Mouse (Mus musculus): ENCODE measurements around the gene Wnt1. TPM values are rescaled to one million over a fixed set of nuclear protein-coding genes. Genes with fewer than 3 reads are reported as not detected.

Gene Wnt1
- polyA plus RNA-seq, 1 experiment from 2014 or later, result not detected

Other genes with a start within 250 kb of the Wnt1 start
- 51.4 and 56.3 TPM in 2 replicates for gene Ccnt1, start 218.9 kb upstream of the Wnt1 start, polyA plus RNA-seq (2015; fragmentation: Nextera tagmentation; extraction: Ambion mirVana)
- not detected in 2 replicates for gene 4930415O20Rik, start 218.9 kb upstream of the Wnt1 start, polyA plus RNA-seq (2015; fragmentation: Nextera tagmentation; extraction: Ambion mirVana)
- gene Adcy6, start 179.8 kb upstream of the Wnt1 start, polyA plus RNA-seq (2015; fragmentation: Nextera tagmentation; extraction: Ambion mirVana), result 22.4 and 23.2 TPM in 2 replicates
- gene Cacnb3, start 159.0 kb upstream of the Wnt1 start, polyA plus RNA-seq (2015; fragmentation: Nextera tagmentation; extraction: Ambion mirVana), result 26.7 and 27.2 TPM in 2 replicates
- 22.5 and 22.9 TPM in 2 replicates for gene Ddx23, start 127.0 kb upstream of the Wnt1 start, polyA plus RNA-seq (2015; fragmentation: Nextera tagmentation; extraction: Ambion mirVana)
- 0.63 and 0.92 TPM in 2 replicates for gene Rnd1, start 112.4 kb upstream of the Wnt1 start, polyA plus RNA-seq (2015; fragmentation: Nextera tagmentation; extraction: Ambion mirVana)
- gene Ccdc65, start 81.7 kb upstream of the Wnt1 start, polyA plus RNA-seq (2015; fragmentation: Nextera tagmentation; extraction: Ambion mirVana), result 2.1 and 2.8 TPM in 2 replicates
- 30.0 and 32.6 TPM in 2 replicates for gene Fkbp11, start 61.7 kb upstream of the Wnt1 start, polyA plus RNA-seq (2015; fragmentation: Nextera tagmentation; extraction: Ambion mirVana)
- gene Arf3, start 26.6 kb upstream of the Wnt1 start, polyA plus RNA-seq (2015; fragmentation: Nextera tagmentation; extraction: Ambion mirVana), result 45.7 and 45.8 TPM in 2 replicates
- gene Wnt10b, start 11.7 kb upstream of the Wnt1 start, polyA plus RNA-seq (2015; fragmentation: Nextera tagmentation; extraction: Ambion mirVana), result 0.10 TPM in 1 of 2 replicates, not detected in the other
- 0.04 TPM in 1 of 2 replicates, not detected in the other for gene Ddn, start 19.6 kb downstream of the Wnt1 start, polyA plus RNA-seq (2015; fragmentation: Nextera tagmentation; extraction: Ambion mirVana)
- 105 and 113 TPM in 2 replicates for gene Prkag1, start 41.7 kb downstream of the Wnt1 start, polyA plus RNA-seq (2015; fragmentation: Nextera tagmentation; extraction: Ambion mirVana)
- gene Kmt2d, start 81.3 kb downstream of the Wnt1 start, polyA plus RNA-seq (2015; fragmentation: Nextera tagmentation; extraction: Ambion mirVana), result 11.1 and 12.5 TPM in 2 replicates
- gene Rhebl1, start 104.7 kb downstream of the Wnt1 start, polyA plus RNA-seq (2015; fragmentation: Nextera tagmentation; extraction: Ambion mirVana), result 9.9 and 11.6 TPM in 2 replicates
- gene Dhh, start 108.7 kb downstream of the Wnt1 start, polyA plus RNA-seq (2015; fragmentation: Nextera tagmentation; extraction: Ambion mirVana), result 2.3 and 2.8 TPM in 2 replicates
- gene Lmbr1l, start 128.4 kb downstream of the Wnt1 start, polyA plus RNA-seq (2015; fragmentation: Nextera tagmentation; extraction: Ambion mirVana), result 14.8 and 15.8 TPM in 2 replicates
- 1,916 and 1,998 TPM in 2 replicates for gene Tuba1b, start 144.7 kb downstream of the Wnt1 start, polyA plus RNA-seq (2015; fragmentation: Nextera tagmentation; extraction: Ambion mirVana)
- not detected in 2 replicates for gene Gm49450, start 163.7 kb downstream of the Wnt1 start, polyA plus RNA-seq (2015; fragmentation: Nextera tagmentation; extraction: Ambion mirVana)
- 1,060 and 1,067 TPM in 2 replicates for gene Tuba1a, start 163.8 kb downstream of the Wnt1 start, polyA plus RNA-seq (2015; fragmentation: Nextera tagmentation; extraction: Ambion mirVana)
- 211 and 224 TPM in 2 replicates for gene Tuba1c, start 240.0 kb downstream of the Wnt1 start, polyA plus RNA-seq (2015; fragmentation: Nextera tagmentation; extraction: Ambion mirVana)

All from lung, embryonic 15.5 days (tissue).